Mouse (Mus musculus): ENCODE measurements at regions not wholly inside any gene's neighbourhood (a gene's known extent, or its start where the extent isn't known, plus 50 kb on each side); places are given as distances from the start of the nearest gene placed in this dataset.
"Not testable (repeated sequence)": the region's sequence is repeated elsewhere in the genome, so short reads cannot be mapped to it uniquely, and the experiment has no call there.

DNA sequence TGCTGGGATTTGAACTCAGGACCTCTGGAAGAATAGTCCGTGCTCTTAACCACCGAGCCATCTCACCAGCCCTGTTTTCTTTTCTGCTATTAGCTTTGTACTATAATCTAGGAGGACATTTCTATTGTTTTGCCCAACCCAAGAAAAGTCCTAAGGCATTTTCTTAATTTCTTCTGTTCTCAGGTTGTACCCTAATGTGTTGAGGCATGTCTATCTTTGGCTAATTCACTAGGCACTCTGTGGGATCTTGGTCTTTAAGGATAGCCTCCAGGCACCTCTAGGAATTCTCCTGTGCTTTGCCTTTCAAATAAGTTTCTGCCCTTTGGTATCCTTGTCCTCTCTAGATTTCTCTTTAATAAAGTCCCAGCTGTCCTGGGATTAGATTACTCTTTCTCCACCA is 214.6 kb upstream of the Sesn3 start:
- Histone ChIP-seq H3K4me3 (replicated peaks; ENCODE audit: low read length) (no peak overlapping the region), H3K4me2 (replicated peaks; ENCODE audit: low read depth, low read length, severe bottlenecking) (no peak overlapping the region), H3K9me3 (ENCODE audit: control insufficient read depth, low read length) (no peaks in the 10 kb centered on the region), H3K27ac (replicated peaks; ENCODE audit: low read depth, low read length) (no peak overlapping the region), H3K36me3 (ENCODE audit: control insufficient read depth, insufficient read depth, low read length) (no peaks in the 10 kb centered on the region), H3K4me1 (ENCODE audit: control insufficient read depth, insufficient read depth, low read length) (peaks cover 21% of the 10 kb centered on the region), H3K9ac (ENCODE audit: low read depth, low read length, severe bottlenecking) (no peak overlapping the region), H3K27me3 (ENCODE audit: control insufficient read depth, insufficient read depth, low read length) (no peaks in the 10 kb centered on the region)
- no peak for TF ChIP-seq POLR2A (IDR thresholded peaks at IDR 0.05; ENCODE audit: borderline replicate concordance, extremely low read depth, insufficient read depth, insufficient read length)
- DNase-seq (ENCODE audit: low spot score) (no peak), ATAC-seq (ENCODE audit: low FRiP score, low read depth) (no peak)
- 93% methylated on average over 2 of the region's 2 CpGs for WGBS

- DNase-seq (ENCODE audit: low spot score), result no peak
- no peaks in the 10 kb centered on the region for H3K36me3 ChIP-seq (ENCODE audit: control insufficient read depth, insufficient read depth, low read length)
- no peak overlapping the region for H3K4me2 ChIP-seq (replicated peaks; ENCODE audit: low read depth, low read length, severe bottlenecking)
- no peak overlapping the region for H3K9ac ChIP-seq (ENCODE audit: low read depth, low read length, severe bottlenecking)
- TF ChIP-seq POLR2A (IDR thresholded peaks at IDR 0.05; ENCODE audit: borderline replicate concordance, extremely low read depth, insufficient read depth, insufficient read length), result no peak
- H3K9me3 ChIP-seq (ENCODE audit: control insufficient read depth, low read length), result no peaks in the 10 kb centered on the region
- H3K27ac ChIP-seq (replicated peaks; ENCODE audit: low read depth, low read length), result no peak overlapping the region; the same call in 1 of the 2 replicates
- H3K4me3 ChIP-seq (replicated peaks; ENCODE audit: low read length), result no peak overlapping the region
- peaks cover 21% of the 10 kb centered on the region for H3K4me1 ChIP-seq (ENCODE audit: control insufficient read depth, insufficient read depth, low read length)
- WGBS, result 55% methylated on average over 5 of the region's 5 CpGs
- ATAC-seq (ENCODE audit: low FRiP score, low read depth), result no peak
- no peaks in the 10 kb centered on the region for H3K27me3 ChIP-seq (ENCODE audit: control insufficient read depth, insufficient read depth, low read length)
These were observed 213.5 kb upstream of the Sesn3 start for GRCm38 (mm10) chr9:14061389-14061788.

DNA sequence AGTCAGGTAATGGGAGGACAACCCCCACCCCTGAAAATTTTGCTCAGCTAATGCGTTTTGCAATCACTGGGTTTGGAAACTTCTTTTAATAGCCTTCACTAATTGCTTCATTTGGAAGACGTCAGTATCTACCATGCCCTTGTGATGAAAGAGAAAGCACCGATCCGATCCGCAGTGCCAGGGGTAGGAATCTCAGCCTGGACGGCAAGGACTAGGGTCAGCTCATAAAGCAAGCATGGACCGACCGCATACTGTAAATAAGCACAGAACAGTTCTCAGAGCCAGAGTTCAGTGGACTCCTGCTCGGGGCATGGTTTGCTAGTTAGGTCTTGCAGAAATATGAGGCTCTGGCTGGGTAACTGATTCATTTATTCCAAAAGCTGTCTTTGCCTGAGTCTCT is 213.0 kb upstream of the Sesn3 start:
- no peak overlapping the region; the same call in 1 of the 2 replicates for H3K27ac ChIP-seq (replicated peaks; ENCODE audit: low read depth, low read length)
- H3K36me3 ChIP-seq (ENCODE audit: control insufficient read depth, insufficient read depth, low read length), result no peaks in the 10 kb centered on the region
- H3K9me3 ChIP-seq (ENCODE audit: control insufficient read depth, low read length), result no peaks in the 10 kb centered on the region
- no peaks in the 10 kb centered on the region for H3K27me3 ChIP-seq (ENCODE audit: control insufficient read depth, insufficient read depth, low read length)
- ATAC-seq (ENCODE audit: low FRiP score, low read depth) (no peak), DNase-seq (ENCODE audit: low spot score) (no peak)
- H3K4me3 ChIP-seq (replicated peaks; ENCODE audit: low read length), result no peak overlapping the region
- H3K9ac ChIP-seq (ENCODE audit: low read depth, low read length, severe bottlenecking), result no peak overlapping the region
- H3K4me2 ChIP-seq (replicated peaks; ENCODE audit: low read depth, low read length, severe bottlenecking), result no peak overlapping the region
- peaks cover 17% of the 10 kb centered on the region for H3K4me1 ChIP-seq (ENCODE audit: control insufficient read depth, insufficient read depth, low read length)
- TF ChIP-seq POLR2A (IDR thresholded peaks at IDR 0.05; ENCODE audit: borderline replicate concordance, extremely low read depth, insufficient read depth, insufficient read length), result no peak
- 53% methylated on average over 9 of the region's 9 CpGs for WGBS

DNA sequence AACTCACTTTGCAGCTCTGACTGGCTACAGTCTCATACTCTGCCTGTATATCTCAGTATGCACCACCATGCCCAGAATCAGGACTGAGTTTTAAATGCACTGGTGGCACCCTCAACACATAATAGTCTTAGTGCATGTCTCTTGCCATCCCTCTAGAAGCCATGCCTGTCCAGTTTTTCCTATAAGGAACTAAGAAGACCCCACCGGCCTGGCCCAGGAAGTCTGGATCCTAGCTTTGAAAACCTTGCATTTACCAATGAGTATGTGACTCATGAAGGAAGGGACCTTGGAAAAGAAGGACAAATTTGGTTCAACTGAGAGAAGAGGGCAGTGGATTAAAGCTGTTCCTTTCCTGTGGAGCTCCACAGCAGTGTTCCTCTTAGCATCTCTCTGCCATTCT is 212.2 kb upstream of the Sesn3 start:
- Histone ChIP-seq H3K27me3 (ENCODE audit: control insufficient read depth, insufficient read depth, low read length) (no peaks in the 10 kb centered on the region), H3K9ac (ENCODE audit: low read depth, low read length, severe bottlenecking) (no peak overlapping the region), H3K4me1 (ENCODE audit: control insufficient read depth, insufficient read depth, low read length) (peaks cover 16% of the 10 kb centered on the region), H3K36me3 (ENCODE audit: control insufficient read depth, insufficient read depth, low read length) (no peaks in the 10 kb centered on the region), H3K4me3 (replicated peaks; ENCODE audit: low read length) (no peak overlapping the region), H3K4me2 (replicated peaks; ENCODE audit: low read depth, low read length, severe bottlenecking) (no peak overlapping the region), H3K27ac (replicated peaks; ENCODE audit: low read depth, low read length) (no peak overlapping the region), H3K9me3 (ENCODE audit: control insufficient read depth, low read length) (no peaks in the 10 kb centered on the region)
- no peak for DNase-seq (ENCODE audit: low spot score)
- no peak for ATAC-seq (ENCODE audit: low FRiP score, low read depth)
- WGBS, result 88% methylated on average over 1 of the region's 1 CpGs
- TF ChIP-seq POLR2A (IDR thresholded peaks at IDR 0.05; ENCODE audit: borderline replicate concordance, extremely low read depth, insufficient read depth, insufficient read length), result no peak

DNA sequence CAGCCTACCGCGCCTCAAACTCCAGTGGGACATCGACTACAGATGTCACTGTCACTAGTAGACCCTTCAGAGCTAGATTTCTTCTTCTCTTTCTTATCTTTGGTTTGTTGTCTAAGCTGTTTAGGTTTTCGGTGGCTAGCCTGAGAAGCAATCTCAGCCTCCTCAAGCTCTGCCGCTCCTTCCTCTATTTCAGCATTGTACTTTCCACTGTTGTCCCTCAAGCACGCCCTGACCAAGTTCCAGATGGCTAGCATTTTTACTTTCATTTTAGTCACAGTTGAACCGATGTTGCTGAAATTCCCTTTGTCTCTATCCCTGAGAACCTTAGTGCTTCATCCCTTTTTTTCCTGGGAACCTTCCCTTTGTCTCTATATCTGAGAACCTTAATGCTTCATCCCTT is 208.1 kb upstream of the Sesn3 start:
- H3K4me2 ChIP-seq (replicated peaks; ENCODE audit: low read depth, low read length, severe bottlenecking); DNase-seq (ENCODE audit: low spot score); H3K27ac ChIP-seq (replicated peaks; ENCODE audit: low read depth, low read length); H3K9me3 ChIP-seq (ENCODE audit: control insufficient read depth, low read length); H3K4me1 ChIP-seq (ENCODE audit: control insufficient read depth, insufficient read depth, low read length); H3K27me3 ChIP-seq (ENCODE audit: control insufficient read depth, insufficient read depth, low read length); H3K36me3 ChIP-seq (ENCODE audit: control insufficient read depth, insufficient read depth, low read length); H3K9ac ChIP-seq (ENCODE audit: low read depth, low read length, severe bottlenecking); H3K4me3 ChIP-seq (replicated peaks; ENCODE audit: low read length); ATAC-seq (ENCODE audit: low FRiP score, low read depth): not testable (repeated sequence)
- WGBS, result 95% methylated on average over 7 of the region's 7 CpGs

GRCm38 (mm10) chr9:14069076-14069475 is 205.8 kb upstream of the Sesn3 start:
- ATAC-seq (ENCODE audit: low FRiP score, low read depth) (no peak), DNase-seq (ENCODE audit: low spot score) (no peak)
- Histone ChIP-seq H3K9ac (ENCODE audit: low read depth, low read length, severe bottlenecking) (no peak overlapping the region), H3K36me3 (ENCODE audit: control insufficient read depth, insufficient read depth, low read length) (no peaks in the 10 kb centered on the region), H3K4me3 (replicated peaks; ENCODE audit: low read length) (no peak overlapping the region), H3K27me3 (ENCODE audit: control insufficient read depth, insufficient read depth, low read length) (no peaks in the 10 kb centered on the region), H3K27ac (replicated peaks; ENCODE audit: low read depth, low read length) (no peak overlapping the region), H3K4me1 (ENCODE audit: control insufficient read depth, insufficient read depth, low read length) (no peaks in the 10 kb centered on the region), H3K4me2 (replicated peaks; ENCODE audit: low read depth, low read length, severe bottlenecking) (no peak overlapping the region), H3K9me3 (ENCODE audit: control insufficient read depth, low read length) (no peaks in the 10 kb centered on the region)
- TF ChIP-seq POLR2A (IDR thresholded peaks at IDR 0.05; ENCODE audit: borderline replicate concordance, extremely low read depth, insufficient read depth, insufficient read length), result no peak
- WGBS, result 91% methylated on average over 6 of the region's 6 CpGs

Data from limb, embryonic 14.5 days (tissue).